Mouse (Mus musculus) cerebellum, postnatal 36 days (tissue): ENCODE measurements at regions not wholly inside any gene's neighbourhood (a gene's known extent, or its start where the extent isn't known, plus 50 kb on each side); places are given as distances from the start of the nearest gene placed in this dataset.

Experiments
- DNase-seq, 2 experiments: peaks; one replicate each; pipeline ENCODE4 v3.0.0; 2021 to 2022; ENCODE audit warnings: mixed read lengths in 2 of 2

- DNase-seq = no peak
These were observed 376.2 kb downstream of the Dcdc2c start for GRCm38 (mm10) chr12:28176016-28176415.

- no peak for DNase-seq
These were observed 378.1 kb downstream of the Dcdc2c start for GRCm38 (mm10) chr12:28174078-28174477.

DNA sequence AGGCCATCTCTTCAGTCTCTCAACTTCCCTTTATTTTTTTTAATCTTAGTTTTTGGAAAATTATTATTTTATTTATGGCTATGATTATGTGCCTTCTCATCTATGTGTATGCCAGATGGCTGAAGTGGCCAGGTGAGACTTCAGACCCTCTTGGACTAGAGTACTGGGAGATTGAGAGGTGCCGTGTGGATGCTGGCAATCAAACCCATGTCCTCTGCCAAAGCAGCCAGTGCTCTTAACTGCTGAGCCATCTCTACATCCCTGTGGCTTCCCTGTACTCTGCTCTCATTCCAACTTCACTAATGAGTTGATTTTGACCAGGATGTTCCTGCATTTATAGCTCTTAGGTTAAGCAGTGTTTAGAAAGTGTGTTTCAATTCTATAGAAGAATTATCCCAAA is 393.4 kb downstream of the Dcdc2c start:
- no peak for DNase-seq

- DNase-seq = no peak
These were observed 401.4 kb downstream of the Dcdc2c start for GRCm38 (mm10) chr12:28150759-28151158.

- DNase-seq = no peak
These were observed 416.2 kb downstream of the Dcdc2c start for GRCm38 (mm10) chr12:28135810-28136592.

DNA sequence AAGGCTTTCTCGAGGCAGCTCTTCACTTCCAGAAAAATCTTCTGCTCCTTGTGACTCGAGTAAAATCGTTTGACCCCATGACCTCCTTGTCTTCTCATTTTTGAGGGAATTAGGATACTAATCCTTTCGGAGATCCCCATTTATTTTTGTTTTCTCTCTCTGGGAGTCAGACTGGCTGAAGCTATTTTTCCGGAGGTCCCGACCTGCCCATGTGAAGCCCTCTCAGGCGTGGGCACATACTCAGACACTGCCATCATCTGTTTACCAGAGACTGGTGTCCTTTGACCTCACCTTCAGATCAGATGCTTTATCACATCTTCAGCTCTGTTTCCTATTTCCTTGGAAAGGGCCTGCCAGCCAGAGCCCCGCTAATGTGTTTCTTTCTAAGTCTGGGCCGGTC is 429.4 kb downstream of the Dcdc2c start:
- DNase-seq = no peak

GRCm38 (mm10) chr12:28120106-28120505 is 432.1 kb downstream of the Dcdc2c start:
- no peak for DNase-seq

DNA sequence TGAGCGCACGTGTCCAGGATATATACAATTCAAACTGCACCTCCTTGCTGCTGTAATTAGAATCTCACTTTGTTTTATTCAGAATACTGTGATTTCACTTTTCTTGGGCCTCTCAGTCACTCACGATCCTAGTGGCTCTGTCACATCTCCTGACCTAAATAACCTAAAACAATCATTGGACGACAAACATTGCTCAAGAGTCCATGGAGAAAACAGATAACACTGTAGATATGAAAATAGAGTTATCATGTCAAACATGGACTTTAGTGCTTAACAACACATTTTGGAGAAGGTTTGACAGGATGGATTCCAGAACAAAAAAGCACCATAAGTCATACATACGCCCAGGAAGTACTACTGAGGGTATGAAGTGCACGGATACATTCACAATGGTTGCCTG is 461.5 kb downstream of the Dcdc2c start:
- no peak for DNase-seq

DNA sequence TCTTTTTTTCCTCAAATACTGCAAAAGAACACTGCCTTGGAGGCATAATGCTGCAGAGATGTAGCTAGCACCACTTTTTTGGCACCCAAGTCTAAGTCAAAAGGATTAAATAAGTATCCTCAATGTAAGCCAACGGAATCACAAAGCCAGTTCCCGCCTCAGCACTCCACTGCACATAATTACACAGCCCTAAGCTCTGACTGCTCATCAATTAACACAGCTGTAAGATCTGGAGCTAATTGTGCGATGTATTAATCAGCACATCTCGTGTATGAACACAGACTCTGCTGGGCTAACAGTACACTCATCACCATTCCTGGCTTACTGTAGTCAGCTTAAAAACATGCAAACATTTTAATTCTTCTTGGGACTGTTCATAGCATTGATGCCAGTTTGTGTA is 466.7 kb downstream of the Dcdc2c start:
- no peak for DNase-seq

- DNase-seq = no peak
These were observed 475.6 kb downstream of the Dcdc2c start for GRCm38 (mm10) chr12:28076606-28077005.

DNA sequence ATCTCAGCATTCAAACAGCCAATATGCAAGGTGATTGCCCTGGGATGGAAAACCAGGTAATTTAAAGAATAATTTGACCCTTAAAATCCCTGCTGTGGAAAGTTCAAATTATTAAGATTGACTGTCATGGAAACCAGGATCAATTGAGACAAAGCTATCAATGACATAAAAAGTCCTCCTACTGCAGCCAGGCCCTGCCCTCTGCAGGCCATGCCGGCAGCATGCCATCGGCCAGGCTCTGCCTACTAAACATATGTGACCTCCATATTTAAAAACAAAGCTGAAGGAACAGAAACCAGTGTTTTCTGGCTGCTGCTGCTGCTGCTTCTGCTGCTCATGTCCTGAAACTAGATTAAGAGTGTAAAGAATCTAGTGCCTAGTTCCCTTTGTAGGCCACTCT is 483.6 kb downstream of the Dcdc2c start:
- DNase-seq = no peak

GRCm38 (mm10) chr12:28060281-28060680 is 491.9 kb downstream of the Dcdc2c start:
- no peak for DNase-seq

GRCm38 (mm10) chr12:28055518-28056280 is 496.5 kb downstream of the Dcdc2c start:
- peak; percentile 4 to 9 for DNase-seq

GRCm38 (mm10) chr12:28054444-28054843 is 497.8 kb downstream of the Dcdc2c start:
- no peak for DNase-seq

DNA sequence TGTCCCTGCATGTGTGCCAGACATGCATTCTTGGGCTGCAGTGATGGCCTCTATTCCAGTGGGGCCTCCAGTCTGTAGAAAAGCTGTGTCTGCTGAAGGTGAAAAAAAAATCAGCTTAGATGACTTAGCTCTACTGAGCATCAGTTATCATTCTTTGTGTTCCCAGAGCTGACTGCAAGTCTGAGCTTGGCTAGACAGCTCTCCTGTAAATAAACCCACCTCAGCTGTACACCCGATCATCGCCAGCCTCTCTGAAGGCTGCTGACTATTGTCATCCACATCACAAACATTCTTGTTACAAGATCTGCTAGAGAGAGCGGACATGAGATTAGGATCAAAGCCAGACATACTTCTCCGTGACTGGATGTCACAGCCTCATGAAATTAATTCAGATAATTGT is 504.2 kb downstream of the Dcdc2c start:
- DNase-seq = no peak

DNA sequence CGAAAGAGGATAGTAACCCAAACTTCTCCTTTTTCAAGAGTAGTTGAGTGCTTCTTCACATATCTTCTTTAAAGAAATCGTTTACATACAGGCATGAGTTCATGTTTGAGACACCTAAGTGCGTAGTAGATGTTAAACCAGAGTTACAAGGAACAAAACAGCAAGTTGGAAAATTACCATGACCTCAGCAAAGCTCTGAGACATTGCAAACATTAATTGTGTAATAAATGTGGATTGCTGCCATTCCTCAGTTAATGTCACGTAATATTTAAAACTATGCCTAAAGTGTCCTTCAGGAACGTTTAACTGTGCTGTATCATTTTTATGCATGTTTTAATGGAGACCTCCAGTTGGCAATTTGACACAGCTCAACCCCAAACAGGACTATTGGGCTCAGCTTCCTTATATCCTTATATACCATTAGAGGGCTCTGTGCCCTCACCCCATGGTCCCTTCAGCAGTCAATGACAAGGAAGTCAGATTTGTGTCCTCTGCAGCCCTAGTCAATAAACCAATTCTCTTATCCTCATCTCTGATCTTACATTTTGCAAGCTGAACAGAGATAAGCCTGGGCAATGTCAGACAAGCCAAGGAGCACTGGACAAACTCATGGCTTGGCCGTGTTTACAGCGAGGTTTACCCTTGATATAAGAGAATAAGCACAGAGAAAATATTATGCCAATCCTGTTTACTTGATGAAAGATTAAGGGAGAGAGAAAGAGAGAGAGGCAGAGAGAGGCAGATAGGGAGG is 513.9 kb downstream of the Dcdc2c start:
- no peak for DNase-seq

GRCm38 (mm10) chr12:27999170-27999569 is 553.0 kb downstream of the Dcdc2c start:
- no peak for DNase-seq

- no peak for DNase-seq
These were observed 560.0 kb downstream of the Dcdc2c start for GRCm38 (mm10) chr12:27992152-27992551.

DNA sequence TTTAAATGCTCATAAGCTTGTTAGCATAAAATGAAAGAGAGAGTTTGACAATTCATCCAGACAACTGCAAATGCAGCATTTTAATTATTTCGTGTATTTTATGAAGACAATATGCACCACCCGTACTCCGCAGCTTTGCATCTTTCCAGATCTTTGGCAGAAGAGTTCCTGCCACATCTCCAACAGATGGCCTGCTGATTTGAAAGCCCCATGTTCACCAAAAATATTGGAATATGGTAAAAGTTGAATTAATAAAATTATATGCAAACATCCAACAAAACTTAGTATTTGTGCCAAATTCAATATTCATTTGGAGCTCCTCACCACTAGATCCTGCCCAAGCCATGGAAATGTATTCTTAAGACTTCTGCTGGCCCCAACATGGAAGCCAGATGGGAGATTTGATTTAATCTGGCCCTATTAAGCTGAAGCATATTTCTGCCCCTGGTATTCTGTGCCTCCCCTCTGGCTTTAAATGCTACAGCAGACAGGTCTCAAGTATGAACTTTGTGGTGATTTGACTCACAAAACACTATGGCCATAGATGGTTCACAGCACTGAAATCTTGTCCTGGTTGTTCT is 567.8 kb downstream of the Dcdc2c start:
- no peak for DNase-seq

GRCm38 (mm10) chr12:27978257-27978931 is 573.8 kb downstream of the Dcdc2c start:
- DNase-seq = no peak

DNA sequence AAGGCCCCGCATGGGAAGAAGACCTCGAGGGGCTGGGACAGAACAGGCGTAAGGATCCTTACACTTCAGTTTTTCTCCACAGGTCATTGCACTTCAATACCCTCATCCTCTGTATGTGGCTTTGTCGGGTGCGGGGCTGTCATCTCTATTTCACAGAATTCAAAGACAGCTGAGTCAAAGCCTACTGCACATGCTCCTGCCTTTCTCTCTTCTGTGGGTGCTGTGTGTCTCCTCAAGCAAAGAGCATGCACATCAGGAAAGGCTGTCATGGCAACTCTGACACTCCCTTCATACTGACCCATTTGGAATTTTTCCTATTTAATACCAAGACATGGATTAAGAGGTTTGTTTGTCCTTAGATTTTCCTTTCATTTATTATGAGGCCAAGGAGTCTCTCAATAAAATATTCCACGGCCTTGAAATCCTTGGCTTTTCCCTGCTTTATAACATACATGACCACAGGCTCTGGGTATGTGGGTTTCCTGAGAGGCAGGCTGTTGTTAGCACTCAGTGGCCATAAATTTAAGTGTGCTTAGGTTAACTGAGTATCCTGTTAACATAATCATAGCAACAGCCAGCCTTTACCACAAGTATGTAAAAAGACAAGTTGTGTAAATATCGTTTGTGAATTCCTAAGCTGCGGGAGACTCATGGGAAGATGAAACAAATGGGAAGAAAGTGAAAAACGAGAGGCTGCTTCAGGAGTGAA is 574.5 kb downstream of the Dcdc2c start:
- DNase-seq = no peak

DNA sequence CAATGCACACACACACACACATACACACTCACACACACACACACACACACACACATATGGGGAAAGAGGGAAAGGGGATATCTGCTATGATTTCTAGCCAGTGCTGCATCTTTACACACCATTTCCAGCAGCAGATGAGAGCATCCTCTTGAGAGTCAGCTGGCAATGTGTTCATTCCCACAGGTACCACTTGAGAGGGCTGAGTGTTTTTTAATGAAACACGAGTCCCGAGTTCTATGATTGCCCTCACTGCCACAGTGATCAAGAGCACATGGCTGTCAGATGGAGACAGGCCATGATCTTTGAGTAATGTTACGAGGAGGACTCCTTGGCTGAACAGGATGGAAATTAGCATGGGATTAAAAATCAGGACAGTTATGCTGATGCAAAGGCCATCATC is 589.3 kb downstream of the Dcdc2c start:
- DNase-seq = no peak
